8 mouse cellular contexts compared by ENCODE assay signal in the genomic region with DNA sequence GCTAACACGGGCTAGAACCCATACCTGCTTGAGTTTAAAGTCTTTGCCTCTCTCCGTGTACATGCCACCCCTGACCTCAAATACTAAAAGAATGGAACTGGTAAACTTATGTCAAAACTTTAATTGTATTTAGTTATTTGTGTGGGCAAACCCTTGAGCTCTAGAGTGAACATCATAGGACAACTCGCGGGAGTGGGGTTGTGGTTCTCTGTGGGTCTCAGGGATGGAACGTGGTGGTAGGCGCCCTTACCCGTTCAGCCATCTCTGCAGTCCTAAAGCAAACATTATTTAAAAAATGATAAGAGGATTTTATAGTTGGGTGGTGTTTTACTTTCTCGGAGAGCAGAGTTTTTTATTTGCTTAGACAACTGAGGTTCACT. TPM values are rescaled to one million over a fixed set of nuclear protein-coding genes. Genes with fewer than 3 reads are reported as not detected.
DNase-seq lines count a peak whose midpoint lies in the region; ATAC-seq and TF ChIP-seq lines count a peak whose summit lies in the region.

No protein-coding gene starts in this region.

- no peak for TF ChIP-seq EP300 in ES-Bruce4 (IDR thresholded peaks at IDR 0.05; ENCODE audit: insufficient read depth, low read depth, low read length)

- H3K27me3 ChIP-seq in heart, embryonic 12.5 days (replicated peaks) = no peaks in the 10 kb centered on the region
- H3K27me3 ChIP-seq in ES-Bruce4 (ENCODE audit: control insufficient read depth, insufficient read depth, low read length, poor library complexity, severe bottlenecking) = no peaks in the 10 kb centered on the region
- H3K27me3 ChIP-seq in forebrain, embryonic 11.5 days (ENCODE audit: control insufficient read depth, insufficient read depth, low read length) = no peaks in the 10 kb centered on the region
- H3K27me3 ChIP-seq in liver, embryonic 11.5 days (replicated peaks; ENCODE audit: control insufficient read depth, insufficient read depth, low read length) = no peaks in the 10 kb centered on the region
- H3K27me3 ChIP-seq in small intestine, adult 2 months (ENCODE audit: control insufficient read depth, insufficient read depth, low read length) = no peaks in the 10 kb centered on the region

- ATAC-seq in heart, embryonic 12.5 days (ENCODE audit: insufficient number of reproducible peaks, low FRiP score) = peak; percentile 31; the same call in 1 of the 2 replicates
- peak; percentile 52 for ATAC-seq in forebrain, embryonic 11.5 days (replicated peaks; ENCODE audit: low FRiP score)
- peak; percentile 40 for ATAC-seq in liver, embryonic 11.5 days (replicated peaks; ENCODE audit: low FRiP score)

- intact Hi-C loops in heart, postnatal 14 days (cut with DNase I) = no loop called here

- peak overlapping the region; percentile 96 for H3K9ac ChIP-seq in heart, embryonic 12.5 days
- H3K9ac ChIP-seq in ES-Bruce4 (ENCODE audit: low read depth, poor library complexity, severe bottlenecking) = peak overlapping the region; percentile 92
- H3K9ac ChIP-seq in forebrain, embryonic 11.5 days (ENCODE audit: low read length) = peak overlapping the region; percentile 92
- peak overlapping the region; percentile 93 for H3K9ac ChIP-seq in liver, embryonic 11.5 days (ENCODE audit: low read depth, low read length)

- H3K9me3 ChIP-seq in heart, embryonic 12.5 days (replicated peaks) = no peaks in the 10 kb centered on the region
- H3K9me3 ChIP-seq in ES-Bruce4 (replicated peaks; ENCODE audit: control insufficient read depth, insufficient read depth, low read length, poor library complexity, severe bottlenecking) = no peaks in the 10 kb centered on the region
- H3K9me3 ChIP-seq in forebrain, embryonic 11.5 days (ENCODE audit: control insufficient read depth, low read length) = no peaks in the 10 kb centered on the region
- H3K9me3 ChIP-seq in liver, embryonic 11.5 days (ENCODE audit: control insufficient read depth, low read length) = no peaks in the 10 kb centered on the region

- H3K27ac ChIP-seq in heart, embryonic 12.5 days (ENCODE audit: poor library complexity, severe bottlenecking) = peak overlapping the region; percentile 100
- peak overlapping the region; percentile 85 for H3K27ac ChIP-seq in ES-Bruce4 (ENCODE audit: insufficient read depth, low read length)
- peak overlapping the region; percentile 99 for H3K27ac ChIP-seq in forebrain, embryonic 11.5 days (ENCODE audit: low read depth, low read length)
- peak overlapping the region; percentile 99 for H3K27ac ChIP-seq in liver, embryonic 11.5 days (ENCODE audit: low read depth, low read length)
- peak overlapping the region; percentile 98 for H3K27ac ChIP-seq in small intestine, adult 2 months (ENCODE audit: insufficient read depth, low read depth, low read length)

- TF ChIP-seq POLR2A in ES-Bruce4 (IDR thresholded peaks at IDR 0.05; ENCODE audit: insufficient read depth, low read length) = no peak
- TF ChIP-seq POLR2A in small intestine, adult 2 months (IDR thresholded peaks at IDR 0.05; ENCODE audit: low read depth, low read length) = no peak

- H3K4me3 ChIP-seq in heart, embryonic 12.5 days = peak overlapping the region; percentile 97
- H3K4me3 ChIP-seq in ES-Bruce4 (ENCODE audit: low read depth, low read length) = peak overlapping the region; percentile 96
- peak overlapping the region; percentile 85 for H3K4me3 ChIP-seq in forebrain, embryonic 11.5 days (ENCODE audit: low read depth, low read length)
- H3K4me3 ChIP-seq in liver, embryonic 11.5 days (ENCODE audit: low read depth, low read length) = peak overlapping the region; percentile 84
- peak overlapping the region; percentile 72 for H3K4me3 ChIP-seq in small intestine, adult 2 months (ENCODE audit: low read depth, low read length)

- H3K36me3 ChIP-seq in heart, embryonic 12.5 days = no peaks in the 10 kb centered on the region
- H3K36me3 ChIP-seq in ES-Bruce4 (ENCODE audit: control insufficient read depth, insufficient read depth, low read length, poor library complexity, severe bottlenecking) = no peaks in the 10 kb centered on the region
- H3K36me3 ChIP-seq in forebrain, embryonic 11.5 days (ENCODE audit: control insufficient read depth, insufficient read depth, low read length) = no peaks in the 10 kb centered on the region
- no peaks in the 10 kb centered on the region for H3K36me3 ChIP-seq in liver, embryonic 11.5 days (ENCODE audit: control insufficient read depth, insufficient read depth, low read length)
- H3K36me3 ChIP-seq in small intestine, adult 2 months (ENCODE audit: control insufficient read depth, insufficient read depth, low read length) = peaks cover 1% of the 10 kb centered on the region; the same call in 1 of the 2 replicates

- peaks cover 6% of the 10 kb centered on the region for H3K4me1 ChIP-seq in heart, embryonic 12.5 days (replicated peaks)
- H3K4me1 ChIP-seq in ES-Bruce4 (ENCODE audit: control insufficient read depth, insufficient read depth, low read length) = no peaks in the 10 kb centered on the region
- H3K4me1 ChIP-seq in forebrain, embryonic 11.5 days (replicated peaks; ENCODE audit: control insufficient read depth, insufficient read depth, low read length) = no peaks in the 10 kb centered on the region
- H3K4me1 ChIP-seq in liver, embryonic 11.5 days (replicated peaks; ENCODE audit: control insufficient read depth, insufficient read depth, low read length) = peaks cover 6% of the 10 kb centered on the region
- peaks cover 5% of the 10 kb centered on the region; the same call in 1 of the 2 replicates for H3K4me1 ChIP-seq in small intestine, adult 2 months (ENCODE audit: control insufficient read depth, insufficient read depth, insufficient read length, low read length)

- no peak for DNase-seq in heart, postnatal 14 days
- DNase-seq in forebrain, embryonic 11.5 days (ENCODE audit: low spot score) = no peak
- DNase-seq in liver, embryonic 11.5 days (ENCODE audit: low spot score) = no peak
- no peak for DNase-seq in right cerebral cortex, adult 18-20 months
- DNase-seq in Muller cell, postnatal 12 days (ENCODE audit: inconsistent ontology term) = no peak

- WGBS in heart, embryonic 12.5 days = 3% methylated on average over 8 of the region's 8 CpGs
- 4% methylated on average over 8 of the region's 8 CpGs for WGBS in forebrain, embryonic 11.5 days
- under 1% methylated on average over 8 of the region's 8 CpGs for WGBS in liver, embryonic 11.5 days
- 2% methylated on average over 8 of the region's 8 CpGs for WGBS in small intestine, adult 2 months

- no peak for TF ChIP-seq CTCF in ES-Bruce4 (IDR thresholded peaks at IDR 0.05; ENCODE audit: low read depth, low read length)
- no peak for TF ChIP-seq CTCF in small intestine, adult 2 months (IDR thresholded peaks at IDR 0.05; ENCODE audit: extremely low read depth, insufficient read length, insufficient replicate concordance, low read depth, low read length)

- H3K4me2 ChIP-seq in heart, embryonic 12.5 days = peak overlapping the region; percentile 75
- H3K4me2 ChIP-seq in forebrain, embryonic 11.5 days (ENCODE audit: low read depth, low read length, severe bottlenecking) = peak overlapping the region; percentile 76
- peak overlapping the region; percentile 94 for H3K4me2 ChIP-seq in liver, embryonic 11.5 days

RNA-seq across cellular contexts. Expression of a gene that starts 0.8 kb away (rescaled TPM):
- polyA plus RNA-seq in heart, embryonic 12.5 days (2016; fragmentation: Nextera tagmentation; extraction: Ambion mirVana) = 66.3 and 70.7 TPM in 2 replicates
- total RNA-seq in heart, postnatal 14 days (2021) = 10 to 100 TPM; 43.7 to 46.9 TPM
- 53.8 and 65.7 TPM in 2 replicates for polyA plus RNA-seq in ES-Bruce4 (2011; ENCODE audit: insufficient read depth, insufficient read length, low read depth, missing spikeins)
- 115 and 128 TPM in 2 replicates for polyA plus RNA-seq in forebrain, embryonic 11.5 days (2014; fragmentation: Nextera tagmentation; extraction: Ambion mirVana)
- 108 and 109 TPM in 2 replicates for polyA plus RNA-seq in liver, embryonic 11.5 days (2014; fragmentation: Nextera tagmentation; extraction: Ambion mirVana)
- 20.1 and 43.1 TPM in 2 replicates for polyA plus RNA-seq in small intestine, adult 2 months (2012; rRNA removed)

RNA-seq across cellular contexts. Expression of a gene that starts 13.8 kb away (rescaled TPM):
- polyA plus RNA-seq in heart, embryonic 12.5 days (2016; fragmentation: Nextera tagmentation; extraction: Ambion mirVana) = 13.5 and 13.7 TPM in 2 replicates
- total RNA-seq in heart, postnatal 14 days (2021) = 1 to 10 TPM in 1 of 2 experiments, under 1 TPM in 1; 0.67 to 1.5 TPM
- polyA plus RNA-seq in ES-Bruce4 (2011; ENCODE audit: insufficient read depth, insufficient read length, low read depth, missing spikeins) = 23.5 and 25.3 TPM in 2 replicates
- polyA plus RNA-seq in forebrain, embryonic 11.5 days (2014; fragmentation: Nextera tagmentation; extraction: Ambion mirVana) = 26.0 and 32.2 TPM in 2 replicates
- polyA plus RNA-seq in liver, embryonic 11.5 days (2014; fragmentation: Nextera tagmentation; extraction: Ambion mirVana) = 16.2 and 20.4 TPM in 2 replicates
- polyA plus RNA-seq in small intestine, adult 2 months (2012; rRNA removed) = 0.29 and 0.98 TPM in 2 replicates
